Mouse (Mus musculus) urinary bladder, postnatal 14 days (tissue): Measurements from ENCODE around the gene Rasal1.
A peak's percentile ranks its signal among the peaks of the same experiment; 100 is the strongest.

Experiments
- DNase-seq: peaks from one replicate; pipeline ENCODE4 v3.0.0; 2021; ENCODE audit warnings: low spot score

The Rasal1 gene

GRCm38 (mm10) chr5:120696057-120696743, 47.6 kb downstream of the Rasal1 start:
- DNase-seq, result no peak

- DNase-seq, result no peak
Observed at GRCm38 (mm10) chr5:120696865-120697264, 48.3 kb downstream of the Rasal1 start.

GRCm38 (mm10) chr5:120698181-120698580, 49.6 kb downstream of the Rasal1 start:
- no peak for DNase-seq

GRCm38 (mm10) chr5:120698801-120699391, 50.3 kb downstream of the Rasal1 start:
- no peak for DNase-seq

- no peak for DNase-seq
Observed at GRCm38 (mm10) chr5:120700996-120701790, 52.6 kb downstream of the Rasal1 start.

GRCm38 (mm10) chr5:120702421-120702820, 53.8 kb downstream of the Rasal1 start:
- DNase-seq, result no peak

- no peak for DNase-seq
Observed at GRCm38 (mm10) chr5:120702969-120703368, 54.4 kb downstream of the Rasal1 start.

GRCm38 (mm10) chr5:120703660-120704059, 55.0 kb downstream of the Rasal1 start:
- no peak for DNase-seq

- DNase-seq, result no peak
Observed at GRCm38 (mm10) chr5:120704421-120704820, 55.8 kb downstream of the Rasal1 start.

- DNase-seq, result no peak
Observed at GRCm38 (mm10) chr5:120706541-120706940, 57.9 kb downstream of the Rasal1 start.

- no peak for DNase-seq
Observed at GRCm38 (mm10) chr5:120706976-120707375, 58.4 kb downstream of the Rasal1 start.

GRCm38 (mm10) chr5:120710161-120710825, 61.7 kb downstream of the Rasal1 start:
- DNase-seq, result no peak

- DNase-seq, result no peak
Observed at GRCm38 (mm10) chr5:120710826-120711248, 62.2 kb downstream of the Rasal1 start.

- peak; percentile 39 for DNase-seq
Observed at GRCm38 (mm10) chr5:120711416-120711815, 62.8 kb downstream of the Rasal1 start.

GRCm38 (mm10) chr5:120711827-120712226, 63.2 kb downstream of the Rasal1 start, which contains the start of gene Dtx1:
Dtx1 (minus strand) TSS chr5:120711927.
- no peak for DNase-seq

GRCm38 (mm10) chr5:120712721-120713120, 64.1 kb downstream of the Rasal1 start:
- DNase-seq, result no peak

- peak; percentile 73 for DNase-seq
Observed at GRCm38 (mm10) chr5:120714314-120714713, 65.7 kb downstream of the Rasal1 start.

GRCm38 (mm10) chr5:120717136-120717535, 68.5 kb downstream of the Rasal1 start:
- no peak for DNase-seq

GRCm38 (mm10) chr5:120718600-120719378, 70.2 kb downstream of the Rasal1 start:
- DNase-seq, result no peak

GRCm38 (mm10) chr5:120721005-120721404, 72.4 kb downstream of the Rasal1 start:
- DNase-seq, result no peak

GRCm38 (mm10) chr5:120725811-120726455, 77.3 kb downstream of the Rasal1 start:
- no peak for DNase-seq
